Mouse (Mus musculus) stomach, postnatal 0 days (tissue): ENCODE data around the gene Riok1.

Experiments
- CTCF ChIP-seq: IDR thresholded peaks from 2 replicates; pipeline ENCODE4 v1.5.1; 2016; ENCODE audit warnings: antibody characterized with exemption, low read depth, mild to moderate bottlenecking, moderate library complexity
- EP300 ChIP-seq: optimal IDR thresholded peaks from 2 replicates; pipeline ENCODE3; 2016; ENCODE audit warnings: antibody characterized with exemption

GRCm38 (mm10) chr13:38037811-38038210 is 1.0 kb downstream of the Riok1 start:
- TF ChIP-seq CTCF: no peak
- TF ChIP-seq EP300: no peak
